Mouse (Mus musculus) embryonic stem cell, embryonic (primary cell): Measurements from ENCODE around the gene Slc7a11.

Experiments
- CTCF ChIA-PET, 4 experiments: fragments of 300-600 bp in 2 of 4; fragments of 350-600 bp in 2 of 4; sonication (Branson Sonifier 250); formaldehyde crosslinking; loops; one replicate each; lab custom pipeline; 2022; ENCODE audit warnings: inconsistent platforms in 2 of 4; lab: Charles Lee
- POLR2A ChIA-PET, 4 experiments: fragments of 300-600 bp in 2 of 4; fragments of 350-600 bp in 2 of 4; sonication (Branson Sonifier 250); formaldehyde crosslinking; loops; one replicate each; lab custom pipeline; 2022; ENCODE audit warnings: antibody characterized with exemption in 4 of 4, inconsistent platforms in 1 of 4; lab: Charles Lee

Slc7a11 gene

DNA sequence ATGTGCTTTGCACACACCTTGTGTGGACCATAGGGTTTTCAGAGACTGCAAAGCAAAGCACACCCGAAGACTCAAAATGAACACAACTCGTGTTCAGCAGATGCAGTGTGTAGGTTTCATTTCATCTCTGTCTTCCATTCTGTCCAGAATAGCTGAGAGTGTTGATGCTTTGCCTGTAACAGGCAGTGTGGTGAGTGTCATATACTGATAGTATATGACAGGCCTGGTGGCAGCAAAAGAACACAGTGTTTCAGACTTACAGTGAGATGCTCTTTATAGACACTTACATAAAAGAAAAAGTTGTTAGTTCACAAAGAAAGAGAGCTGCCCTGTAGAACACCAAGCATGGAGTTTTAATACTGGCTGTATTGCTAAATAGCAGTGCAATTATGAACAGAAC, 505.8 kb downstream of the Slc7a11 start:
- POLR2A ChIA-PET: no interaction called here

DNA sequence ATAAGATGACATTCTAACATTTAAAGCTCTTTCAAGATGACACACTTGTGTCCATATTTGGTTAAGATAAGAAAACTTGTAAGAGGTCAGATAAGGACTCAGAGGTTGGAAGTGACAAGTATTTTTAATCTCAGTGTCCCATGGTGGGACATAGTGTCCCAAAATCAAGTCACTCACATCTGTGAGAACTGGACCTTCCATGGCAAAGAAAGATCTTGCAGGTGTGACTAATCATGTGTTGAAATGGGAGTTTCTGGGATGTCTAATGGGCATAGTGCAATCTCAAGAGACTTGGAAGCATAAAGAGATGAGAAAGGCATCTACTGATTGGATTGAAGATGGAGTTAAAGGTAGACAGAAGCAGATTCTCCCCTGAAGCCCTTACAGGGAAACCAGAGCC, 513.9 kb downstream of the Slc7a11 start:
- CTCF ChIA-PET: no interaction called here

More for the DNA sequence above, 505.8 kb downstream of the Slc7a11 start:
- CTCF ChIA-PET: no interaction called here

DNA sequence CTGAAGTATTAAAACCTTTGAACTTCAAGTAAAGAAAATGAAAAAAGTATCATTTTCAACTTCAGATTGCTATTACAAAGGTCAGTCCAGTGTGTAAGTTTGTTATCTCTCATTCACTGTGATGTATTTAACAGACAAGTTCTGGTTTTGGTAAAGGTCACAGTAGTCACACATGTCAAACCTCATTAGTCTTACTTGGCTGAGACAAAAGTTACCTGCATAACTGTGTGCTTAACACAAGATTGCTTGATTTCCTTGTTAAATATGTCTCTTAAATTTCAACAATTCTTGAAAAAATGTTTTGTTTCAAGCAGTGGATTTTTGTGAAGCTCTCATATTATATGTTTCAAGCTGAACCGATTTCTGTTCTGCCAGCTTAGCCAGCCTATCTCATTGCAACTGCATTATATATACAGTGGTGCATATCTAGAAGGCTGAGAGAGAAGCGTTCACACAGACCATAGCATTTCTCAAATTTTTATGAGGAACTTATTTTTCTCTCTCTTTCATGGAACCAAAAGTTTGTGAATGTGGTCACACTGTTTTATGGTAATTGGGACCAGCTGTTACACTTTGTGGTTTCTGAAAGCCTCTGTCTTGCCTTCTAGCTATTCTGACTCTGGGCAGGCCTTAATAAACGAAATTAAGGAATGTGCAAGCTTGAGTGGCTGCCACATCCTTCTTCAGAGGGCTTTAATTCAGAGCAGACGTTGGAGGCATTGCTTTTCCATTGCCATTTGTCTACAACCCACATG, 514.7 kb downstream of the Slc7a11 start:
- POLR2A ChIA-PET: no interaction called here
- CTCF ChIA-PET: no interaction called here

More for the DNA sequence above, 513.9 kb downstream of the Slc7a11 start:
- POLR2A ChIA-PET: no interaction called here

DNA sequence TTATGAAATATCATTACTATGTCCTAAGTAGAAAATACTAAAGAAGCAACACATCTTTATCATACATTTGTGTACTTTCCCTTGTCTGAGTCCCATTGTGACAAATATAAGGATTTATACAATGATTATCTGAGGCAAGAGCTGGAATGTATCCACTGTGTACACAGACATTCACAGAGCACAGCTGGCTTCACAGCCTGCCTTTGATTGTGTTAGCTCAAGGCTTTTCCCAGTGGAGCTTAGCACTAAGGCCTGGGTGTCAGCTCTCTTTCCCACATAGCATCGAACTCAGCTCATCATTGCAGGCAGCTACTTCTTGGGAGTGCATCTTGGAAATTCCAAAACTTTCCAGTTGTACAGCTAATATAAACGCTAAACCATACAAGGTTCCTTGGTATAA, 529.5 kb downstream of the Slc7a11 start:
- ChIA-PET POLR2A (interaction anchor here in 1 of 4 experiments (0.9 kb wide), 1 partner anchor 44 kb away, joined by 3 read pairs; no protein-coding TSS in a partner anchor), CTCF (interaction anchor here in 1 of 4 experiments (0.6 kb wide), 1 partner anchor 555 kb away, joined by 3 read pairs; no protein-coding TSS in a partner anchor)

DNA sequence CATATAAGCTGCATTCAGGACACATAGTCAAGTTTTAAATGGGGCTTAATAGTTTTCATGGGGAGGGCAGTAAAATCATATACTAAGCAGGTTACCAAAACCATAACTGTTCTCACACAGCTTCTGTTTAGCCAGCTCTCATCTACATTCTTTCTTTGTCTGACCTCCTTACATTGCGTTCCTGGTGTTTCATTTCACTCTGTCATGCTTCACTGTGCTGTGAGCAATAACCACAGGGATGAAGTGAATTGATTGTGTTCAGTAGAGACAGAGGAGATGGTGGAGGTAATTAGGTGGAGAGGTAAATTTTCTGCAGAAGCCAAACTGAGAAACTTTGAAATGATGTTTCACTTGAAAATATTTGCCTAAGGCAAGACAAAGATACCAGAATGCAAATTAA, 532.5 kb downstream of the Slc7a11 start:
- ChIA-PET POLR2A (no interaction called here), CTCF (no interaction called here)

DNA sequence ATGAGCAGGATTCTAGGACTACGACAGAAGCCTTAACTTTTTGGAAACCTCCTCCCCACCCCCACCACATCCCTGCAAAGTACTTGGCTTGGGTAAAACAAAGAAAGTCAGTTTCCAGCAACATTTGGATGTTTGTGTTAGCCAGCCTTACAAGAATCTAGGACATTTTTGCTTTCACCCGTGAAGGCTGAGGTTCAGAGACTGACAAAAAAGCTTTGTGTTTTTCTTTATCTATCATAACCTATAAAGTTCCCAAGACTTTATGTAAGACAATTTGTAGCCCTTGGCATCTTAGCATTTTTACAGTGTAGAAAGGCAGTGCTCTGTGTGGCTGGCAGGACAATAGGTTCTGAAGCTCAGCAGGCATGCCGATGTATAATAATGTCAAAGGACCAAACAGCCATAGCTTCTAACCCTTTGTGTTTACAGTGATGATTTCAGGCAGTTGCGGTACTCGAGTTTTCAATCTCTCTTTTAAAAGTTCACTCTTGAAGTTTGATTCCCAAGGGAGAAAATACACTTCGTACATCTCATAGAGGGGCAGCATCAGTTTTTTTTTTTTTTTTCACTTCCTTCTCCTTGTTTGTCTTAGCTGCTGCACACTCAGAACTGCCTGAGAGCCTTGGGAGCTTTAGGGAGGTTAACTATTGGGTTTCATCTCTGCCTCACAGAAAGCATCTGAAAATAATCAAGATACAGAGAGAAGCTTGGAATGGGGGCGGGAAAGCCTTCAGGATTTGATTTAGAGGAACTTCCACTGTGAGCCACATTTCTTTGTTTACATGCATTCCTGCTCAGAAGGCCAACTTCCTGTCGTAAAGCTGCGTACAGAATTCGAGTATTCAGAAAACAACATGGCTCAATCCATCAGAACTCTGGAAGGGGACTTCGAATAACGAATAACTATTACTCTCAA, 534.7 kb downstream of the Slc7a11 start:
- POLR2A ChIA-PET: interaction anchor here in 1 of 4 experiments (0.6 kb wide), 1 partner anchor 952 kb away, joined by 3 read pairs; no protein-coding TSS in a partner anchor
- CTCF ChIA-PET: no interaction called here

DNA sequence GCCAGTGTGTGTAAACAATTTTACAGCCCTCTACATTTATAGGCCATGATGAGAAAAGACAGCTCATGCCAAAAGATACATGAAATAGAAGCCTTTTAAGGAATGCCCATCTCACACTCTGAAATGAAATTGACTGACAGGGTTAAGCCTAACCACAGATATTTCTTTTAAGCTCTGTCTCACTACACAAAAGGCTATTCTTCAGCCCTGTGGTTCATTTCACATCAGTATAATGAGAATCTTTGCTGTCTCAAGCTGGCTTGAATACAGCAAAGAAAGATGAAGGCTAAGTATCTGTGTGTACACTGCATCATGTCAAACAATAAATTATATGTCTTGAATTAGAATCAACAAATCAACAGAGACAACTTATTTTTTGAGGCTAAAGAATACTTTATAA, 549.5 kb downstream of the Slc7a11 start:
- POLR2A ChIA-PET: no interaction called here
- CTCF ChIA-PET: no interaction called here

DNA sequence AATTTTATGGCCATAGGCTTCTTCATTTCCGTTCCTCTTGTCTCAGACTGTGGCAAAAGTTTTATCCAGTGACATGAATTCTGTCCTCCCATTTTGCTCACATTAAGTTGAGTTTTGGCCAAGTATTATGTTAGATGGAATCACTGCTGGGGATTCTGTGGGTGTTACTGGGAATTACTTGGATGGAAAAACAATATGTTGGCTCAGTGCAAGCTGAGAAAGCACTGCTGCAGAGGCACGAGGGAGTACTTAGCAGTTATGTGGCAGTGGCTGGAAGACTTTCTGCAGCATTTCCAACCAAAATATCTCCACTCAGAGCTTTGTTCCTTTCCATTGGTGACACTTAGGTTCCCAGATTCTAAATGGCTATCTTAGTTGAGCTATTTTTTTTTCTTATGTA, 556.1 kb downstream of the Slc7a11 start:
- CTCF ChIA-PET: no interaction called here
- POLR2A ChIA-PET: no interaction called here

DNA sequence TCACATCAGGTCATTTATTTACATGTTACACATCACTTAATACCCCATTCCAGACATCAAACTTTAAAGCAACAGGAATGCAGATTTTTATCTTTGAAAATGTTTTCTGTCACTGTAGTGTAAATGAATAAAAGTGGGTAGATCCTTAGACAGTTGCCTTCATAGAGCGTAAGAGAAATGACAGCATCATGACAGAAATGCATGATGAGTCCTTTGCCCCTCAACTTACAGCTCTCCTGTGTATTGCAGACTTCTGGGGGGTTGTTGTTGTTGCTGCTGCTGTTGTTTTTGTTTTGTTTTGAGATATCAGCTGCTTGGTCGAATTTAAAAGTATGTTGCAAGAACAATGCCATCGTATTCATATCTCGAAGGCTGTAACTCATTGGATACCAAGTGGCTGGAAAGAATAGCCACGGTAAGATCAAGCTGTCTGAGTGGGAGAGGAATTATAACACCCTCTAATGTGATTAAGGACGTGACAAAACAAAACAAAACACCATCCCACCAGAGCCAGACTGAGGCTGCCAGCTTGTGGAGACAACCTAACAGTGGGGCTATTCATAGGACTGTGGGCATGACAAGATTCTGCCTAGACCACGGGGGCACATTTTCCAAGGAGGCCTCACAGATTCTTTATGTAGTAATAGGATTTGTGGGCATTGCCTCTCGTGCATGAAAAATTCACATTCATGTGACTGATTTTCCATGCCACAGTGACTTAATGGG, 557.0 kb downstream of the Slc7a11 start:
- POLR2A ChIA-PET: no interaction called here
- CTCF ChIA-PET: no interaction called here

DNA sequence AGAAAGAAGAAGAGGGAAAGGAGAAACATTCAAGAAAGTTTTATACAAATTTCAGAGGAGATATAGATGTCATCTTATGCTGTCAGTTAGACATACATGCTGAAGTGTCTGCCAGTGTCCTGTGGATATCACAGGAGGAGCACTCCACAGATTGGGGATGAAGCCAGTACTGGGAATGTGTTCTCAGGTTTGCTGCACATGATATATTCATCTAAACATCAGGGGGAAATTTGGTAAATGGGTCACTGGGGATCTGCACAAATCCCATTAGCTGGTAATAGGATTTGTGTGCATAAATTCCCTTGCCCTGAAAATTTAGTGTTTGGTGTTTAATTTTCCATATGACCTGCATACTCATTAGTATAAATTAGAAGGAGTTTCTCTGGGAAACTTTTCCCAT, 562.9 kb downstream of the Slc7a11 start:
- ChIA-PET CTCF (no interaction called here), POLR2A (no interaction called here)

DNA sequence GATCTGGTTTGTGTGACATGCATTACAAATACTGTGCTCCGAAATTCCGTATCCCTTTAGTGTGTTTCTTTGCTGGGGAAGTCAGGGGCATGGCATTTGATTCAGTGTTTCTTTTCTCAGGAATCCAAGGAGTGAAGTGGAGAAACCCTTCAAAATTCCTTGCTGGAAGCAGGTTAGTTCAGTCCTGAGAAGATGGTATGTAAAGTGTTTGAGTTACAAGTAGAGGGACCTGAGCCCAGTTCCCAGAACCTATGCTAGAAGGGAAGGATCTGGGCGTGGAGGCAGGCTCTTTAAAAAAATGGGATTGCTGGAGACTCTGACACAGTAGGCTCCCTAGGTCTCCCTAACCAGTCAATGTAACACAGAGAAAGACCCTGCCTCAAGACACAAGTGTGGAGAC, 572.6 kb downstream of the Slc7a11 start:
- ChIA-PET POLR2A (interaction anchor here in 1 of 4 experiments (0.6 kb wide), 1 partner anchor 84 kb away, joined by 3 read pairs; no protein-coding TSS in a partner anchor), CTCF (no interaction called here)

DNA sequence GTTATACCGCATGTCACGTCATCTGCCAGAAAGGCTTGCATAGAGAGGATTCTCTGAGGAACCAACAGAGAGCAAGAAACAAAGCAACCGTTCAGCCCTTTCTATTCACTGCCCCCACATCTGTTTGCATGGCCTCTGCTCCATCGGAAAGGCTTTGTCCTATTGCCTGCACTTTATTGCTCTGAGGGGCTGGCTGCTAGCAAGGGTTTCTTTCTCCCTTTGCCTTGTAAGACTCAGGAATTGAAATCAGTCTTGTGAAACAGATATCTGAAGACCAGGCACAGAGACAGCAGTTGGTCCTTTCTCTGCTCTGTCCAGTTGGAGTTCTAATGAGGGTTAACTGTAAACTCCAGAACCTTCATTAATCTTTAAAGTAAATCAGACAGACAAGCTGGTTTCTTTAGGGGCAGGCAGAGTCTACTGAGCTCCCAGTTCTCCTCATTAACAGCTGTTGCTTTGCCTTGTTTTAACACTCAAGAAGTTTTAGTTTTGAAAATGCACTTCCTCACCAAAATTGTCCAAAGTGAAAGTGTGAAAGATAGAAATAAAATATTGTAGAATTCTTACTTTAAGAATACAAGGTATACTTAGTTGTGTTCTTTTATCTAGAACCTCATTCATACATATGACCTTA, 575.3 kb downstream of the Slc7a11 start:
- POLR2A ChIA-PET: no interaction called here
- CTCF ChIA-PET: no interaction called here

DNA sequence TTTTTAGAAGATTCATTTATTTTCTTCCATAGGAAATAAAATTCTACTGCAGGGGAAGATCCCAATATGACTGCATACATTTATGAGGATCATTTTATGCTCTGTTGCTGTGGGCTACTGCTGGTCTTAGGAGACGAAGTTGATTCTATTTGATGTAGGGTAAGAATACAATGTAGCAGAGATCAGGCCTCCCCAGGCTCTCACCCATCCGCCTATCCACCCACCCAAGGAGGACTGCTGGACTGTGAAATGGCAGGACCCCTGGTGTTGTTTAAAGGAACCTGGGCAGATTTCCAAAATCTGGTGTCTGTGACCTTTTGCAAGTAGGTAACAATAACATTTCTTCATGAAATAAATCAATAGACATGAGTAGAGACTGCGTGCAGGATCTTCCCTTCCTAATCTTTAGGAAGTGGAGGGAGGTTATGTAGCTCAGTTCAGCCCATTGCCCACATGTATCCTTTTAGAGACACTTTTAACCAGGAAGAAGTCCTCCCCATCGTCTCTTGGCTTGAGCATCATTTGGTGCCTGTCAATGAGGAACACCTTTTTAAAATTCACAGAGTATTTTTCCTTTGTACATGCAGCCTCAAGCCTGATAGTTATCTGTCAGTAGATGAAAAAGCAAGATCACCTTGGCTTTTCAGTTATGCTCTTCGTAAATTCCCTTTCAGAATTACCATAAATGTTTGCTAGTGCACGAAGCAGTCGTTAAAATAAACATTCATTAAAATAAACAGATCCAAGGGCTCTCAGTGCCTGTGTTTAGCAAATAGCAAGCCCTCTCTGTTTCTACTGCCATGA, 576.1 kb downstream of the Slc7a11 start:
- POLR2A ChIA-PET: no interaction called here
- CTCF ChIA-PET: no interaction called here

DNA sequence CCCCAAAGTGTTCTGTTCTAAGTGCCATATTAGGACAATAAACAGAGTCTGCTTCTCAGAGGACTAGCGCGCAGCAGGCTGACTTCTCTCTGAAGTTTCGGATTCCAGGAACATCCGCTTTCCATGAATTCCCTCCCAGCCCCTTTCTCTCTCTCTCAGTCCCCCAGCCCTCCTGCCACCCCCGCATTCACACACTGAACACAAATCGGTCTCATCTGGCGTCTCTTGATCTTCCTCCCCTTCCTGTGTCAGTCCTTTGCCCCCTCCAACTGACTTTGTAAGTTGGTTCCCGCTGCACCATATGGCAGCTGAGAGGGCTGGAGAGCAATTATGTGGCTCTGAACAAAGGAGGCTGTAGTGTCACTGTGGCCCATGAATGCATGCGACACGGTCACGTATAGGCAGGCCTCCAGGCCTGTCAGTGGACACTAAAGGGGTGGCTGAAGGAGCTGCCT, 577.3 kb downstream of the Slc7a11 start:
- POLR2A ChIA-PET: no interaction called here
- CTCF ChIA-PET: no interaction called here

DNA sequence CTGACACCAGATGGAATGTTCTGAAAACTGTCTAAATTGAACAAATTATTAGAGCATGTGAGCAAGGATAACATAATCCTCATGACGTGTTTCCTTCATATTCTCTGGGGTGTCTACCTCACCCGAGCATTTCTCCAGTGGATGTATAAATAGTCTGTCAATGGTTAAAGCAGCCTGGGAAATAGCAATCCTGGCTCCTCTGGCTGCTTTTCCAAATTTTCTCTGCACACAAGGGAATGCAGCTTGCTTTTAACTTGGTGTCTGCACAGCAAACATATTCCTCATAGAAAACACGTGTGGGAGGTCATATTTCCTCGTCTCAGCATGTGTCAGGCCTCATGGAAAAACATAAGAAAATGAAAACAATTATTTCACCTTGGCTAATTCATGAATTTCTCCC, 586.6 kb downstream of the Slc7a11 start:
- POLR2A ChIA-PET: no interaction called here
- CTCF ChIA-PET: no interaction called here

DNA sequence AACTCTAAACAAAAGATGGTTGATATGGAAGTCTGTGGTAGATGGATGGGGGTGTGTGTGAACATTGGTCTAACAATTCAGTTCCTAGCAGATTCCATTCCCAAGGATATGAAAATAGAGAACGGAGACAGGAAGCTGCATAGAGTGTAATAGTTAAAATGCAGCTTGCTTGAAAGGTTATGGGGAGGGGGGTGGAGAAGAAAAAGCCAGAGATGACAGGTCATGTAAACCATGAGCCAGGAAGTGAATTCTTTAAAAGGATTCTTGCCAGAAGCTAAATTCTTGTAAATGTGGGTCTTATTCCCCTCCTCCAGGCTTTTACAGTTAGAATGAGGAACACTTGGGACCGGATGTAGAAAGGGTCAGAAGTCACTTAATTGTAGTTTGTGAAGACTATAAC, 589.1 kb downstream of the Slc7a11 start:
- ChIA-PET CTCF (no interaction called here), POLR2A (no interaction called here)

DNA sequence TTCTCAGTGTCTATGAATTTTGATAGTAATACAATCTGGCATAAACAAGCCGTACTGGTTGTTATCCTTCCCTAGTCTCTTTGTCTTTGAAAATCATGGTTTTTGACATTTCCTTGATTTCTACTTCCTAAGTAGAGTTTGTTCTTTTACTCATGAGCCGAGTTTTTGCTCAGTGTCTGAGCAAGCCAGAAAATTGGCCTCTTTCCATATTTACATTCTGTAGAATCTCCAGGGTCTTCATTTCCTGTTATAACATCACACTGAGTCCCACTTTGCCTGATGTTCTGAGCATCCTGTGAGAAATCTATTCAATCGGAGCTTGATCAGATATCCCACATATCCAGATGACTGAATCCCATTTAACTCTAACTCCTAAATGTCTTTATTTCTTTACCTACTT, 600.4 kb downstream of the Slc7a11 start:
- ChIA-PET POLR2A (no interaction called here), CTCF (no interaction called here)
